Mouse (Mus musculus) forebrain, embryonic 12.5 days (tissue): ENCODE results near the gene Zfyve16. TPM values are rescaled to one million over a fixed set of nuclear protein-coding genes. Genes with fewer than 3 reads are reported as not detected.

Experiments
- ATAC-seq: fragments of 200-750 bp; cut with Nextera tagmentation; 2 replicates; pipeline ENCODE4 v1.8.0; 2017; ENCODE audit warnings: moderate TSS enrichment; ENCODE audit not compliant: low FRiP score
- H3K27ac ChIP-seq: fragments of 300-500 bp; sonication (generic); 2 replicates; pipeline ENCODE4 v1.5.1; 2016; ENCODE audit warnings: mild to moderate bottlenecking
- H3K27me3 ChIP-seq: fragments of 300-500 bp; sonication (generic); 2 replicates; pipeline ENCODE4 v1.6.1; 2016; ENCODE audit warnings: mild to moderate bottlenecking
- H3K36me3 ChIP-seq: fragments of 300-500 bp; sonication (generic); replicated peaks from 2 replicates; pipeline ENCODE4 v1.6.1; 2016; ENCODE audit warnings: mild to moderate bottlenecking
- H3K4me1 ChIP-seq: fragments of 300-500 bp; sonication (generic); 2 replicates; pipeline ENCODE4 v1.6.1; 2016
- H3K4me2 ChIP-seq: fragments of 300-500 bp; sonication (generic); 2 replicates; pipeline ENCODE4 v1.6.1; 2016; ENCODE audit warnings: mild to moderate bottlenecking, moderate library complexity
- H3K4me3 ChIP-seq: fragments of 300-500 bp; sonication (generic); replicated peaks from 2 replicates; pipeline ENCODE4 v1.5.1; 2016; ENCODE audit warnings: mild to moderate bottlenecking
- H3K9ac ChIP-seq: fragments of 300-500 bp; sonication (generic); 2 replicates; pipeline ENCODE4 v1.6.1; 2016; ENCODE audit warnings: mild to moderate bottlenecking
- H3K9me3 ChIP-seq: fragments of 300-500 bp; sonication (generic); 2 replicates; pipeline ENCODE4 v1.6.1; 2016
- WGBS: fragments of 180-500 bp; shearing (Covaris S2); methylation state at CpG from one replicate; pipeline ENCODE4 v1.1.7; 2016; 5-methylcytosine and 5-hydroxymethylcytosine counted together
- polyA plus RNA-seq: library from polyadenylated mRNA; unstranded; fragments of >200 nt; fragmentation: Nextera tagmentation; extraction: Ambion mirVana; gene quantifications from 2 replicates; pipeline ENCODE4 v1.2.1, GENCODE M21; 2016

The Zfyve16 gene
- 11.9 and 12.7 TPM in 2 replicates for polyA plus RNA-seq

DNA sequence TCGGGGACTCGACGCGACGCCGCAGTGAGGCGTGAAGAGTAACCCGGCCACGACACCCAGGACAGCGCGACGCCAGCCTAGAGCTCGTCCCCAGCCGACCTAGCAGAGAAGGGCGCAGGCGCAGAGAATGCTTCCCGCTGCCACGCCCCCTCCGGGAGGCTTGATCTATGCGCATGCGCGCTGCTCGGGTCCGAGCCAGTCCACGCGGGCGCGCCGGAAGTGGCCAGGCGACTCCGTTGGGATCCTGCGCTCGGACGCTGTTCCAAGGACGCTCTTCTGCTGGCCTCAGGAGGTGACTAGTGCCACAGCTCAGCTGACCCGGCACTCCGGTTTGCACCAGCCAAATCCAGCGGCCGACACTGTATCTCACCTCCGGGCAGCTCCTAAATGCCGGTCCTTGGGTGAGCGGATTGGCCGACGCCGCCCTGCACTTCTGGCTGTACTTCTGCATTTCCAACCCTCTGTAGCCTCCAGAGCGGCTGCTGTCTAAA is at the start of gene Zfyve16:
Gene Zfyve16 (minus strand): TSS at position 148 of the 491 bp plus-strand sequence.
- Histone ChIP-seq H3K9me3 (no peaks in the 10 kb centered on the region), H3K4me3 (peak within 1 kb of the TSS; percentile 65), H3K36me3 (no peaks in the 10 kb centered on the region), H3K27ac (peak within 1 kb of the TSS; percentile 94), H3K4me2 (peak within 1 kb of the TSS; percentile 66), H3K9ac (peak within 1 kb of the TSS; percentile 68), H3K27me3 (no peaks in the 10 kb centered on the region), H3K4me1 (peaks cover 6% of the 10 kb centered on the region)
- under 1% methylated on average over 46 of the region's 46 CpGs for WGBS
- ATAC-seq: peak; percentile 99

DNA sequence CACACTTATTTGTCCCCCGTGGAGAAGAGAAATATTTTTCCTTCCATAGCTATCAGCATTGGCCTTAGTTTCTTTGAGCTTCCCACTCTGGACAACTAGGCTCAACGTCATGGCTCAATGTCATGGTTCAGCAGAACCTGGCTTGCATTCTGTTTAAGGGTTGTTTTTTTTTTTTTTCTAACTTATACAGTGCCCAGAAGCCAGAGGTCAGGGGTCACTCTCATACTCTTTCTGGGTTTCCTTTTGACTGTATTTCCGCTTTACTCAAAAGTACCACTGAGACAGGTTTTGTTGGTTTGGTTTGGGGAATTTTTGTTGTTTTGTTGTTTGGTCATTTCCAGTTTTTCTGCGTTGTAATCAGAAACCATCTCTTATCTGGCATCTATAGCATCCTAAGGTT is 47.5 kb upstream of the Zfyve16 start:
- H3K4me1 ChIP-seq: peaks cover 6% of the 10 kb centered on the region; the same call in 1 of the 2 replicates
- H3K4me3 ChIP-seq: no peak overlapping the region
- H3K27me3 ChIP-seq: no peaks in the 10 kb centered on the region
- 82% methylated on average over 4 of the region's 4 CpGs for WGBS
- no peaks in the 10 kb centered on the region for H3K9me3 ChIP-seq
- no peak overlapping the region for H3K27ac ChIP-seq
- no peak for ATAC-seq
- no peak overlapping the region for H3K4me2 ChIP-seq
- H3K9ac ChIP-seq: no peak overlapping the region
- no peaks in the 10 kb centered on the region for H3K36me3 ChIP-seq

GRCm38 (mm10) chr13:92576688-92577087 is 46.0 kb upstream of the Zfyve16 start:
- no peaks in the 10 kb centered on the region for H3K9me3 ChIP-seq
- no peak for ATAC-seq
- WGBS: 52% methylated on average over 6 of the region's 6 CpGs

DNA sequence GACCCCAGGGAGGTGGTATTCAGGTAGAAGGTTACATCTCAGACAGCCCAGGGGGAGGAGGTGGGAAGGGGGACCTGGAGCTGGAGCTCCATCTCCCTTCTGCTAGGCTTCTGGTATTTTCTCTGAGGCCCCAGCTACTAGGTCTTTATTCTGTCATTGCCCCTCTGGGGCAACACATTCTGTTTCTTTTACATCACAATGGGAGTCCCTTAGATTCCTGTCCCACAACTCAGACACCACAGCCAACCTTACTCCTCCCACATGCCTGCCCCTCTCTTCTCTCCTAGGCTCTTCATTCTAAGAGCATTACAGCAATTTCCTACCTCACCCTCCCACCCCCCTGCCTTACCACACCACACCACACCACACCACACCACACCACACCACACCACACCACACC is 45.4 kb upstream of the Zfyve16 start, which contains the start of gene Spz1:
Gene Spz1 (minus strand): TSS at position 101 of the 400 bp plus-strand sequence.
- Histone ChIP-seq H3K27ac (no peak within 1 kb of the TSS), H3K4me2 (no peak within 1 kb of the TSS), H3K4me1 (peaks cover 6% of the 10 kb centered on the region; the same call in 1 of the 2 replicates), H3K27me3 (no peaks in the 10 kb centered on the region), H3K36me3 (no peaks in the 10 kb centered on the region), H3K9ac (no peak within 1 kb of the TSS), H3K9me3 (no peaks in the 10 kb centered on the region), H3K4me3 (no peak within 1 kb of the TSS)
- no peak for ATAC-seq

More at GRCm38 (mm10) chr13:92576688-92577087, 46.0 kb upstream of the Zfyve16 start:
- H3K36me3 ChIP-seq: no peaks in the 10 kb centered on the region
- H3K27ac ChIP-seq: no peak overlapping the region
- no peak overlapping the region for H3K4me3 ChIP-seq
- H3K9ac ChIP-seq: no peak overlapping the region
- no peak overlapping the region for H3K4me2 ChIP-seq
- H3K4me1 ChIP-seq: peaks cover 6% of the 10 kb centered on the region; the same call in 1 of the 2 replicates
- no peaks in the 10 kb centered on the region for H3K27me3 ChIP-seq

GRCm38 (mm10) chr13:92559429-92559828 is 28.8 kb upstream of the Zfyve16 start:
- no peak for ATAC-seq
- Histone ChIP-seq H3K9ac (no peak overlapping the region), H3K4me2 (no peak overlapping the region), H3K4me3 (no peak overlapping the region), H3K4me1 (peaks cover 17% of the 10 kb centered on the region), H3K27ac (no peak overlapping the region), H3K9me3 (no peaks in the 10 kb centered on the region), H3K27me3 (no peaks in the 10 kb centered on the region), H3K36me3 (no peaks in the 10 kb centered on the region)
- 86% methylated on average over 5 of the region's 5 CpGs for WGBS

DNA sequence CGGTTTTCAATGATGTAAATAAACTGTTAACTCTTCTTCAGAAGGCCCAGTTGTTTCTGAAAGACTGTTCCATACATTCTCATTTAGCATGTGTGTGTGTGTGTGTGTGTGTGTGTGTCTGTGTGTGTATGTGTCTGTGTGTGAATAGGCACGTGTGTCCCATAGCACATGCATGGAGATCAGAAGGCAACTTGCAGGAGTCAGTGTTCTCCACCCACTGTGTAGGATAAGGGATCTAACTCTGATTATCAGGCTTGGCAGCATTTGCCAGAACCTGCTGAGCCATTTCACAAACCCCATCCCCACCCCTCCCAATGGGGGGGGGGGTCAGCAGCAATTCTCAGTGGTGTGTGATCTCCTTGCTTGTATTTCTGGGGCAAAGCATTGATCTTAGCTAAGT is 26.6 kb upstream of the Zfyve16 start:
- no peak for ATAC-seq
- Histone ChIP-seq H3K4me1 (peaks cover 17% of the 10 kb centered on the region), H3K9me3 (no peaks in the 10 kb centered on the region), H3K4me2 (no peak overlapping the region), H3K4me3 (no peak overlapping the region), H3K36me3 (no peaks in the 10 kb centered on the region), H3K9ac (no peak overlapping the region), H3K27ac (no peak overlapping the region), H3K27me3 (no peaks in the 10 kb centered on the region)
- 57% methylated on average over 2 of the region's 2 CpGs for WGBS

DNA sequence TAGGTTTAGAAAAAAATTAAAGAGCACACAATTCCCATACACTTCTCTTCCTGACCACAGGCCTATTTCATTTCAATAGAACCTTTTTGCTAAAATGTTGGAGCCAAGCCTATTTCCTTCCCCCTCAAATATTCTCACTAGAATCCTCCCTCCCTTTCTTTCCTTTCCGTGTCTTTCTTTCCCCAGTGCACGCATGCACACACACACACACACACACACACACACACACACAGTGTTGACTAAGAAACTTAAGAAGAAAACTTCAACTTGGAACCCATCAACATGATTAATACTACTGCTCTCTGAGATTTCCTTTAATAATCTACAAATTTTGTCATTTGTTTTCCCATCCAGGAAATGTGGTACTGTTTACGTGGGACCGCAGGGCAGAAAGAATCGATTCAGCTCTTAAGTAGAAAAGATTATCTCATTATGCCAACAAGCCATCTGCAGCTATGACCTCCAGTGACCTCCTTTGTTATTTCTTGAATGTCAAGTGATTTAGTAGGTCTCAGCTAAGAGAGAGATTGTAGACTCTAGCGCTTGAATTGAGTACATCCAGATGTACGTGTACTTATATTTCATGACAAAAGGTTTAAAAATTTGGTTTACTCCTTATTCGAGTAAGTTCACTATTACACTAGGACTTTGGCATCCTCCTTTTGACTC is 25.9 kb upstream of the Zfyve16 start:
- no peak for ATAC-seq
- Histone ChIP-seq H3K4me2 (no peak overlapping the region), H3K4me3 (no peak overlapping the region), H3K4me1 (peaks cover 17% of the 10 kb centered on the region), H3K27ac (no peak overlapping the region), H3K9me3 (no peaks in the 10 kb centered on the region), H3K27me3 (no peaks in the 10 kb centered on the region), H3K9ac (no peak overlapping the region), H3K36me3 (no peaks in the 10 kb centered on the region)
- 43% methylated on average over 8 of the region's 8 CpGs for WGBS

DNA sequence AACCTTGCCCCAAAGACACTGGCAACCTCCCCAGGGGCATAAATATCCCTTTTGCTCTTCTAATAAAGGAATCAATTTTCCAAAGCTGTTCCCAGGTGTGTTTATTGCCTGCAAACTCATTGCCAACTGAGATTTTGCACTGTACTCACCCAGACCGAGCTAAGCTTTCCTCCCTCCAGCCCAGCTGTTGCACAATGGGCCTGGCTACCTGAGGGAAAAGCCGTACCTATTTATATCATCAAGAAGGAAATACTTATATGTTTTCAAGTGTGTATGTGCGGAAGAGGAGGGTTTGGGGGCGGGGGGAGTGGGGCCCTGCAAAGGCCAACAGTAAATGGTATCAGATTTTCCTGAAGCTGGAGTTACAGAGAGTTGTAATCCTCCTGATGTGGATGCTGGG is 16.4 kb upstream of the Zfyve16 start:
- no peaks in the 10 kb centered on the region for H3K4me1 ChIP-seq
- no peaks in the 10 kb centered on the region for H3K27me3 ChIP-seq
- no peak overlapping the region for H3K27ac ChIP-seq
- H3K9me3 ChIP-seq: peaks cover 11% of the 10 kb centered on the region
- WGBS: 82% methylated on average over 4 of the region's 4 CpGs
- no peak for ATAC-seq
- H3K4me2 ChIP-seq: no peak overlapping the region
- no peak overlapping the region for H3K4me3 ChIP-seq
- H3K9ac ChIP-seq: no peak overlapping the region
- no peaks in the 10 kb centered on the region for H3K36me3 ChIP-seq

GRCm38 (mm10) chr13:92540997-92541396 is 10.3 kb upstream of the Zfyve16 start:
- Histone ChIP-seq H3K9me3 (no peaks in the 10 kb centered on the region), H3K4me1 (no peaks in the 10 kb centered on the region), H3K9ac (no peak overlapping the region), H3K27me3 (no peaks in the 10 kb centered on the region), H3K4me3 (no peak overlapping the region), H3K36me3 (no peaks in the 10 kb centered on the region), H3K4me2 (no peak overlapping the region), H3K27ac (no peak overlapping the region)
- ATAC-seq: no peak
- 93% methylated on average over 6 of the region's 6 CpGs for WGBS

GRCm38 (mm10) chr13:92539126-92539525 is 8.5 kb upstream of the Zfyve16 start:
- H3K4me3 ChIP-seq: no peak overlapping the region
- H3K9me3 ChIP-seq: no peaks in the 10 kb centered on the region
- no peak for ATAC-seq
- 52% methylated on average over 4 of the region's 4 CpGs for WGBS
- H3K36me3 ChIP-seq: no peaks in the 10 kb centered on the region
- no peaks in the 10 kb centered on the region for H3K27me3 ChIP-seq
- H3K27ac ChIP-seq: no peak overlapping the region
- no peak overlapping the region for H3K9ac ChIP-seq
- H3K4me2 ChIP-seq: no peak overlapping the region
- no peaks in the 10 kb centered on the region for H3K4me1 ChIP-seq

- Histone ChIP-seq H3K4me3 (no peak overlapping the region), H3K27ac (no peak overlapping the region), H3K9ac (no peak overlapping the region), H3K27me3 (no peaks in the 10 kb centered on the region), H3K36me3 (no peaks in the 10 kb centered on the region), H3K4me2 (no peak overlapping the region), H3K4me1 (peaks cover 6% of the 10 kb centered on the region), H3K9me3 (no peaks in the 10 kb centered on the region)
- 50% methylated on average over 2 of the region's 2 CpGs for WGBS
- no peak for ATAC-seq
Measured at GRCm38 (mm10) chr13:92533801-92534200, 3.1 kb upstream of the Zfyve16 start.

DNA sequence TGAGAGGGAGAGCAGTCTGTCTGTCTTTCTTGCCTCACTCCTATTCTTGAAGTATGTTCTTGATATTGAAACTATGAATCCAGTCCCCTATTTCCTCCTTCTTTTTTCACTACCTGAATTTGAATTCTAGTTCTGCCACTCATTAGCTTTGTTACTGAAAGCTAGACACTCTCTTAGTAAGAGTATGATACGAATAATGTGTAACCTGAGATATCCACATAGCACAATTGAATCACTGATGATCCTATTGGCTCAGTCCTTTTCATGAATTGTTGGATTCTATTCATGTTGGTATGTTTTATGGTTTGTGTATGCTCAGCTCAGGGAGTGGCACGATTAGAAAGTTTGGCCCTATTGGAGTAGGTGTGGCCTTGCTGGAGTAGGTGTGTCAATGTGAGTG is 1.5 kb upstream of the Zfyve16 start:
- Histone ChIP-seq H3K9ac (no peak overlapping the region), H3K4me3 (no peak overlapping the region), H3K27ac (no peak overlapping the region), H3K27me3 (no peaks in the 10 kb centered on the region), H3K9me3 (no peaks in the 10 kb centered on the region), H3K4me2 (no peak overlapping the region), H3K4me1 (peaks cover 6% of the 10 kb centered on the region), H3K36me3 (no peaks in the 10 kb centered on the region)
- no peak for ATAC-seq
- WGBS: 74% methylated on average over 2 of the region's 2 CpGs

GRCm38 (mm10) chr13:92531237-92531636 is 569 bp upstream of the Zfyve16 start:
- Histone ChIP-seq H3K27me3 (no peaks in the 10 kb centered on the region), H3K9ac (peak overlapping the region; percentile 68), H3K36me3 (no peaks in the 10 kb centered on the region), H3K4me3 (peak overlapping the region; percentile 65), H3K4me1 (peaks cover 6% of the 10 kb centered on the region), H3K27ac (peak overlapping the region; percentile 94), H3K9me3 (no peaks in the 10 kb centered on the region), H3K4me2 (peak overlapping the region; percentile 66)
- 5% methylated on average over 15 of the region's 15 CpGs for WGBS
- no peak for ATAC-seq
